Mouse (Mus musculus): ENCODE data around the gene Inhbc.

- TF ChIP-seq CTCF (IDR thresholded peaks at IDR 0.05; ENCODE audit: borderline replicate concordance, extremely low read depth, insufficient read depth, insufficient read length): no peak
- TF ChIP-seq POLR2A (IDR thresholded peaks at IDR 0.05; ENCODE audit: borderline replicate concordance, extremely low read depth, insufficient read depth, insufficient read length, poor library complexity, severe bottlenecking): no peak
Observed at GRCm38 (mm10) chr10:127367116-127367515, 3.1 kb downstream of the Inhbc start.
